Mouse (Mus musculus) right cerebral cortex, adult 18-20 months (tissue): Measurements from ENCODE around the gene Akp3.

Source experiments
- DNase-seq: peaks from one replicate; pipeline ENCODE4 v3.0.0; 2022; ENCODE audit warnings: mixed read lengths

The Akp3 gene

DNA sequence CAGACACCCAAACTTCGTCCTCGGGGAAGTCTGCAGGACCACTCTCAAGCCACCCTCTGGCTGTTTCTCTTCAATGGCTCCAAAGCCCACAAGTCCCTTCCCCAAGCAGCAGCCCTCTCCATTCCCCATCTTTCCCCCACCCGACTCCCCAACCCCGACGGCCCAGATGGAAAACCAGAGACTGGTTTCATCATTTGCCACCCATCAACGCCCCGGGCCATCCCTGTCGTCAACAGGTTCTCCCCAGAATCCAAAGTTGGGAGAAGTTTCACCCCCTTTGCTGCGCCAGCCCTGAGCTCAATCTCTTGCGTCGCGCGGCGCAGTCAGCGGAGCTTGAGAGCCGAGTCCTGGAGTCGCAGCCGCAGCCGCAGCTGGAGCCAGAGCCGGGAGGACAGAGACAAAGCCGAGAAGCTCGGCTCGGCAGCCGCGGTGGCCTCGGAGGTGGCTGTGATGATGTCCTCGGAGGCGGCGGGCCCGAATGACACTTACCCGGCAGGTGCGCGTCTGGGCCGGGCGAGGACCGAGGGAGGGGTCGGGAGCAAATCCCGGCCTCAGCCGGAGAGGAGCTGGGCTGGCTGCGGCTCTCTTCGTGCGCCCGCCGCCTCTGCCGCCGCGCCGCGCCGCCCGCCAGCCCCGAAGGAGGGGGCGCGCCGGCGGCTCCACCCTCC lies 30.9 kb downstream of the Akp3 start:
- peak; percentile 19 for DNase-seq

- no peak for DNase-seq
Observed at GRCm38 (mm10) chr1:87156199-87156587, 31.4 kb downstream of the Akp3 start, which contains the start of gene Ecel1. Gene Ecel1 (minus strand): TSS chr1:87156521.

GRCm38 (mm10) chr1:87159396-87159795 lies 34.6 kb downstream of the Akp3 start:
- DNase-seq, result no peak

GRCm38 (mm10) chr1:87164164-87164795 lies 39.5 kb downstream of the Akp3 start:
- no peak for DNase-seq

DNA sequence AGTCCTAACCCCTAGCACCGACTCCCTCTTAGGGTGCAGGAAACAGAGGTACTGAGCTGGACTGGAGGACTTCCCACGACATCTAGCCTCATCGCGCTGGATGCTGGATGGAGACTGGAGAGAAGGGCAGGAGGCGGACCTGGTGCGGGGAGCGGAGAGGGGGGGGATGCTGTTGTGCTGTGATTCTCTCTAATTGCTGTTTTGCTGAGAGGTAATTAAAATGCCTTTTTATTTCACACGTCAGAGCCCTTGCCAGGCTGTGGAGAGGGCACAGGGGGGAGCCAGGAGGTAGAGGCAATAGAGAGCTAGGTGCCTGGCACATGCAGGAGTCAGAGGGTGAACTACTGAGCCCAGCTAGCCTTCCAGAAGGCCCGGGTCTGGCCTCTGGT lies 40.0 kb downstream of the Akp3 start:
- DNase-seq, result no peak

GRCm38 (mm10) chr1:87170458-87170857 lies 45.7 kb downstream of the Akp3 start:
- DNase-seq, result no peak

- DNase-seq, result no peak
Observed at GRCm38 (mm10) chr1:87171312-87171711, 46.5 kb downstream of the Akp3 start.

DNA sequence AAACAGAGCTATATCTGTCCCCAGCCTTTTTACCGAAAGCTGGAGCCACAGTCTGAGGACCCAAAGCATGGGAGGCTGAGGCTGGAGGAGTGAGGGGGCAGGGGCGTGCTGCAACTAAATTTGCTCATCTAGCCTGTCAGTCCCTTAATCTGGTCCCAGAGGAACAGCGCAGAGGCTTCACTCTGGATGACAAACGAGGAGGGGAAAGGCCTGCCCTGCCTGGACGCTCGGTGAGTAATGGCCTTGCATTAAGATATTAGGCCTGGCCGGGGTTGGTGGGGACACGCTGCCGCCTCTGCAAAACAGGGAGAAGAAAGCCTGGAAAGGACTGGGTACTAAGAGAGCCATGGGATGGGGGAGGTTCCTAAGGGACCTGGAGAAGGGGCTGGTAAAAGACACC lies 47.5 kb downstream of the Akp3 start:
- no peak for DNase-seq

- DNase-seq, result peak; percentile 26
Observed at GRCm38 (mm10) chr1:87174006-87174955, 49.5 kb downstream of the Akp3 start.

DNA sequence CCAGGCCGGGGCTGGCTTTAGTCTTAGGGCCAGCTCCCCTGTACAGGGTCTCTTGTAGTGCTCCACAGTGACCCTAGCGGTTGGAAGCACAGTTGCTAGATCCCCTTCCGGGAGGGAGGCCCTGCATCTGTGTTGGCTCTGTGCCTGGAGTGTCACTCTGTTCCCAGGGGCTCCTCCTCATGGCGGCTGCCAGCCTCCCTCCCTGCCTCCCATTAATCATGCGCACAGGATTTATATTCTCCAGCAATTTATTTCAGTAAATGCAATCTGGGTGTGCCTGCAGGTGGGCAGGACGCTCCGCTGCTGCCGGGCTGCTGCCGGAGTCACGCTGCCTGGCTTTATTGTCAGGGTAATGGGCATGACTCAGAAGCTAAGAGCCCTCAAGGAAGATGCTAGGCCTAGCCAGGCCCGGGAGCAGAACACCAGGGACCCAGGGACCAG lies 51.1 kb downstream of the Akp3 start:
- DNase-seq, result peak; percentile 58
